Mouse (Mus musculus) kidney, postnatal 10 days (tissue): ENCODE data around the gene Prcp.

Experiments
- DNase-seq: peaks from one replicate; pipeline ENCODE4 v3.0.0; 2021; ENCODE audit warnings: mixed read lengths

The Prcp gene

GRCm38 (mm10) chr7:92874116-92874675 is at the start of gene Prcp, which contains the start of gene Ddias:
TSS of gene Prcp (plus strand) at chr7:92874470.
TSS of gene Ddias (minus strand) at chr7:92874247.
- DNase-seq, result peak; percentile 97

GRCm38 (mm10) chr7:92826248-92826647 is 48.0 kb upstream of the Prcp start:
- no peak for DNase-seq

- DNase-seq, result peak; percentile 27
Observed at GRCm38 (mm10) chr7:92827981-92828380, 46.3 kb upstream of the Prcp start.

DNA sequence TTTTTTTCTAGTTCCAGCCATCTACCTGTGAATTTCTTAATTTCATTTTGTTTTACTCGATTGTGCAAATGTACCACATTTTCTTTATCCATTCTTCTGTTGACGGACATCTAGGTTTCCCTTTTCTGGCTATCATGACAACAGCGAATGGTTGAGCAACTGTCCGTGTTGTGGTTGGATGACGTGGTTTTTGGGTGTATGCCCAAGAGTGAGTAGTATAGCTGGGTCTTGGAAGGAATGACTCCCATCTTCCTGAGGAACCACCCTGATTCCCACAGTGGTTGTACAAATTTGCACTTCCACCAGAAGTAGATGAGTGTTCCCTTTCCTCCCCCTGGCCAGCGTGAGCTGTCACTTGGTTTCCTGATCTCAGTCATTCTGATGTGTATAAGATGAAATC is 41.9 kb upstream of the Prcp start:
- no peak for DNase-seq

DNA sequence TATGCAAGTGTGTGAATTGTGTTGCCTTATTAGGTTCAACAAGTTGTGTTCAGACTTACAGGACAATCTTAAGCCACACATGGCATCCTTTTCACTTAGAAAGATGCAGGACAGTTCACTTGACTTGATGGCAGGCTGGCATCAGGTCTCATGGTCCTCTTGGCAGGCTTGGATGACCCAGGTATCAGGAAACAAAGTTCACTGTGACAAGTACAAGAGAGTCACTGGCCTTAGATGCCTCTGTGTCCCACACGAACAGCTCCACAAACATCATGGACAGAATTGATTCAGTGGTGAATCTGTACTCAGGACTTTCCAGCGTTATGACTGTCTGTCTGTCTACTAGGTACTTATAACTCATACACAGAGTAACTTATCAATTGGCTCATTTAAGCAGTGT is 39.9 kb upstream of the Prcp start:
- DNase-seq, result no peak

- DNase-seq, result no peak
Observed at GRCm38 (mm10) chr7:92836447-92836846, 37.8 kb upstream of the Prcp start.

DNA sequence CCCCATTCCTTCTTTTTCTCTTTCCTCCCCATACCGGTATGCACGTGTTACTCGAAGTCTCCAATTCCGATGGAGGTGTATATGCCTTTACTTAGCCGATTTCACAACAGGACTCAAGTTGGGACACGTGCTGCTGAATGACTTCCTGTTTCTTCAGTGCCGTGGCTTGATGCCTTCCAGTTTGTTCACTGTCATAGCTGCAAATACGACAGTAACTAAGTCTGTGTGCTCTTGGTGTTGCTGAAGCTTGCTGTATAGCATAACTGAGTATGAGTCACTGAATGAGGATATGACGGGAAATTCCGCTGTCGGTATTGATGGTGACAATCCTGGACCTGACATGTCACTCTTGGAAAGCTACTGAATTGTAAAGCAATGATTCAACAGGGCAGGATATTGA is 37.0 kb upstream of the Prcp start:
- DNase-seq, result no peak

GRCm38 (mm10) chr7:92837907-92838306 is 36.4 kb upstream of the Prcp start:
- DNase-seq, result no peak

DNA sequence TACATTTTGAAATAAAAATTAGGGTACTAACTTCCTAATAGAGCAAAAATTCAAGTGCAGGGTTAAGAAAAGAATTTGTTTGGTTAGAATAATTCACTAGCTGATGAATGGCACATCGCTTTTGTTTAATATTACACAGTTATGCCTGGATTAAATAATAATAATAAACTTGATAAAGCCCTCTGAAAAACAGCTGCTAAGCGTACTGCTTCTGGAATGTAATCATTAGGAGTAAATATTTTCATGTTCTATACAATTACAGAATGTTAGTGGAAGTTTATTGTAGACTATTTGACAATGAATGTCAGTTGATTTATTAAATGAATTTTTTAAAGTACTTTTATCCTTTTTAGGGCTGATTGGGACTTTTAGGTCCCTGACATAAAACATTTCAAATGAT is 32.0 kb upstream of the Prcp start:
- DNase-seq, result no peak

- no peak for DNase-seq
Observed at GRCm38 (mm10) chr7:92848246-92848645, 26.0 kb upstream of the Prcp start.

DNA sequence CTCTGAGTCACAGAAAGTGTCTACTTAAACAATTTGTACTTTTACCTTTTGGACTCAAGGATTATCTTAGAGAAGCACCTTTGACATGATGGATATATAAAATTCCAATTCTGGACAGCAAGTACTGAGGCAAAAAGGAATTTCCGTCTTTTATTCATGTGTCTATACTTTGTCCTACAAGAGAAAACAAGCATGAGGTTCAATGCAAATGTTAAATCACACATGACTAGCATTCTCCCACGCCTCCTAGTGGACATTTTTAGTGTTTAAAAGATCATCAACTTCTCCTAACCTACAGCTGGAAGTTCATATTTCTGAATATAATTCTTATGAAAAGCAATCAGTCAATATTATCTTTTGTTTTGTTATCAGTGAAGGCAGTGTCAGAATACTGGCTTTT is 7.7 kb upstream of the Prcp start:
- no peak for DNase-seq

- DNase-seq, result no peak
Observed at GRCm38 (mm10) chr7:92870161-92870560, 4.1 kb upstream of the Prcp start.

GRCm38 (mm10) chr7:92871596-92871995 is 2.7 kb upstream of the Prcp start:
- DNase-seq, result no peak

- peak; percentile 90 for DNase-seq
Observed at GRCm38 (mm10) chr7:92874761-92875408, 615 bp downstream of the Prcp start.

- DNase-seq, result no peak
Observed at GRCm38 (mm10) chr7:92876066-92876465, 1.8 kb downstream of the Prcp start.

GRCm38 (mm10) chr7:92876538-92876937 is 2.3 kb downstream of the Prcp start:
- peak; percentile 18 for DNase-seq

GRCm38 (mm10) chr7:92878575-92879285 is 4.5 kb downstream of the Prcp start:
- DNase-seq, result no peak

DNA sequence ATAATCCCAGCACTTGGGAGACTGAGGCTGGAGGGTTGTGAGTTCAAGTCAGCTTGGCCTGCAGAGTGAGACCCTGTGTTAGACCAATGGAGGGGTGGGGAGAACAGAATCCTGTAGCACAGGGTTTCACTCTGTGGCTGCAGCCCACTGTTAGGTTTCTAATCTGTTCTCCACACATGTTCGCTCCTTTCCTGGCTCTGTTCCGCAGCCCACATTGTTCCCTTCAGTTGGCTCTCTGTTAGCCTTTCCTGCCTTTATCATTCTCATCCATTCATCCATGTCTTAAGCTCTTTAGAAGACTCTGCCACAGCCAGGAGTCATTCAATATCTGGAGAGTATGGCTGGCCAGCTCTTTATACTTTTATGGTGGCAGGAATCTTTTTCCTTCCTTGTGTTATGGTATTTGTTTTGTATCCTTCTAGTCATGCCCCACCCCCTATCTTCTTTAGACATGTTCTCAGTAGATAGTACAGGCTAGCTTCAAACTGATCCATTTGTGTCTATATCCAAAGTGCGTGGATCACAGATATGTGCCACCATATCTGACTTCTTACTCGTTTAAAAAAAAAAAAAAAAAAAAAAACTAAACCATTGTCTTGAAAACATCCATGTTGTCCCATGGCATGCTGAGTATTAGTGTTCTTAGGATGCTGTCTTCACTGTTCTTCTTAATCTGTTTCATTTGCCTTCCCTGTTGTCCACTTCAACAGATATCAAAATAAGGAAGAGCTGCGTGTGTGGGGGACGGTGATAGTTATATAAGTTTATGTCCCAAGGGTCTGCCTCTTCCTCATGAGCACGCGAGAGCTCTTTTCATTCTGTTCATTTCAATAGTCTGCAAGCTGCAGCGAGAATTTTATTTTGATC is 9.8 kb downstream of the Prcp start:
- DNase-seq, result no peak

- DNase-seq, result no peak
Observed at GRCm38 (mm10) chr7:92884998-92885660, 10.9 kb downstream of the Prcp start.

DNA sequence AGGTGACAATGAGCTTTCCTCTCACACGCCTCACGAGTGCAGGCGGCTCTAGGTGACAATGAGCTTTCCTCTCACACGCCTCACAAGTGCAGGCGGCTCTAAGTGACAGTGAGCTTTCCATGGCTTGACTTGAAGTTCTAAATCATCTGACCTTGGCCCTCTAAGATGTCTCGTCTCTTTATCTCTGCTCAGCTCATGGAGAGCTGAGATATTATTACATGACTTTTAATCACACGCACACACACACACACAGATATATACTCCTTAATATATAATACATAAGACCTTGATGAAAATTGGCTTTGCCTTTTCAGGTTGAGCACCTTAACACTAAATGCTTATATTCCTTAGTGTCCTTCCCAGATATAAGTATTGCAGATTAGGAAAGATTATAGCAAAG is 12.5 kb downstream of the Prcp start:
- no peak for DNase-seq

DNA sequence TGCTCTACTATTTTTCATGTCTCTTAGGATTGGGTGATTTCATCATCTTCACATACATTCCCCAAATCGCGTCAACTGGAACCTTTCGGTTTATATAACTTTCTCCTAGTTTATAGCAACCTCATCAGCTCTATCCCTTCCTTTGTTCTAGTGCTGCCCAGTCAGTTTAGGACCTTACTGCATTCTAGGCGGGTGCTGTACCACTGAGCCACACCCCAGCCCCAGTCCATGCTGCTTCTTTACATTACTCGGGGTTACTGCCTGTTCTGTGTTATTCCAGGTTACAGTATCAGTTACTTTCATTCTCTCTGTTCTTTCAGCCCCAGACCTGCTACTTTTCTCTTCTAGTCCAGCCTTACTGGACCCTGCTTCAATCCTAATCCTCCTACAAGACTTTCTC is 13.0 kb downstream of the Prcp start:
- no peak for DNase-seq

GRCm38 (mm10) chr7:92890211-92890610 is 15.9 kb downstream of the Prcp start:
- DNase-seq, result no peak
